8 mouse cellular contexts compared by ENCODE assay signal in genomic region chr1:71653400-71654159, GRCm38 (mm10). TPM values are rescaled to one million over a fixed set of nuclear protein-coding genes. Genes with fewer than 3 reads are reported as not detected.
DNase-seq lines count a peak whose midpoint lies in the region; TF ChIP-seq lines count a peak whose summit lies in the region.

No protein-coding gene starts in this region.

- peak; percentile 23 for DNase-seq in adrenal gland, adult 2 months
- no peak for DNase-seq in adrenal gland, postnatal 36 days
- DNase-seq in adrenal gland, postnatal 25 days, result peak; percentile 7
- peak in 1 of 2 experiments; percentile 44 for DNase-seq in heart, adult 2 months
- peak; percentile 45 for DNase-seq in kidney, postnatal 10 days
- DNase-seq in thymus, postnatal 25 days, result peak; percentile 4
- DNase-seq in cerebellum, adult 2 months, result no peak

- WGBS in heart, adult 2 months, result 2% methylated on average over 24 of the region's 24 CpGs
- under 1% methylated on average over 24 of the region's 24 CpGs for WGBS in cerebellum, adult 2 months

- TF ChIP-seq POLR2A in heart, adult 2 months (IDR thresholded peaks at IDR 0.05; ENCODE audit: insufficient read depth, low read depth, low read length), result no peak
- no peak for TF ChIP-seq POLR2A in cerebellum, adult 2 months (IDR thresholded peaks at IDR 0.05; ENCODE audit: borderline replicate concordance, insufficient read depth, low read length)

- TF ChIP-seq CTCF in heart, adult 2 months (IDR thresholded peaks at IDR 0.05), result no peak
- TF ChIP-seq CTCF in cerebellum, adult 2 months (IDR thresholded peaks at IDR 0.05; ENCODE audit: borderline replicate concordance, insufficient read depth, low read depth, low read length), result no peak

- peak overlapping the region; percentile 50 for H3K9ac ChIP-seq in heart, adult 2 months (ENCODE audit: low read depth, low read length)

- peaks cover 2% of the 10 kb centered on the region for H3K4me1 ChIP-seq in heart, adult 2 months (ENCODE audit: control insufficient read depth, insufficient read depth, low read length)
- peaks cover 17% of the 10 kb centered on the region for H3K4me1 ChIP-seq in megakaryocyte, embryonic 14.5 days
- no peaks in the 10 kb centered on the region for H3K4me1 ChIP-seq in cerebellum, adult 2 months (ENCODE audit: control insufficient read depth, insufficient read depth, low read length)

- no peaks in the 10 kb centered on the region for H3K36me3 ChIP-seq in heart, adult 2 months (ENCODE audit: control insufficient read depth, insufficient read depth, low read length)
- no peaks in the 10 kb centered on the region for H3K36me3 ChIP-seq in megakaryocyte, embryonic 14.5 days (replicated peaks; ENCODE audit: low read length)

- H3K9me3 ChIP-seq in megakaryocyte, embryonic 14.5 days, result no peaks in the 10 kb centered on the region

- H3K79me2 ChIP-seq in heart, adult 2 months (replicated peaks; ENCODE audit: control insufficient read depth, insufficient read depth, low read length), result no peaks in the 10 kb centered on the region

- peak overlapping the region; percentile 71 for H3K27ac ChIP-seq in heart, adult 2 months
- H3K27ac ChIP-seq in cerebellum, adult 2 months (ENCODE audit: insufficient read depth, low read length), result no peak overlapping the region

- H3K4me3 ChIP-seq in heart, adult 2 months, result peak overlapping the region; percentile 61
- H3K4me3 ChIP-seq in megakaryocyte, embryonic 14.5 days (replicated peaks), result peak overlapping the region; percentile 91
- H3K4me3 ChIP-seq in cerebellum, adult 2 months (replicated peaks; ENCODE audit: insufficient read depth, low read depth, low read length), result no peak overlapping the region

- TF ChIP-seq EP300 in heart, adult 2 months (IDR thresholded peaks at IDR 0.05; ENCODE audit: insufficient read depth, low read depth, low read length), result no peak

- H3K27me3 ChIP-seq in heart, adult 2 months (ENCODE audit: control insufficient read depth, insufficient read depth, low read length), result no peaks in the 10 kb centered on the region
- peaks cover 33% of the 10 kb centered on the region for H3K27me3 ChIP-seq in megakaryocyte, embryonic 14.5 days (replicated peaks)
- H3K27me3 ChIP-seq in cerebellum, adult 2 months (ENCODE audit: control insufficient read depth, insufficient read depth, low read length), result no peaks in the 10 kb centered on the region

- intact Hi-C loops in heart, adult 2 months (cut with DNase I), result no loop called here

RNA-seq across cellular contexts. Expression of gene Fn1, which starts 0.6 kb away (rescaled TPM):
- total RNA-seq in adrenal gland, adult 2 months (2021), result 10 to 100 TPM; 45.0 to 50.5 TPM
- 32.5 and 44.7 TPM in 2 replicates for polyA plus RNA-seq in adrenal gland, adult 2 months (2012; rRNA removed)
- total RNA-seq in adrenal gland, postnatal 36 days (2021), result 100 to 1,000 TPM in 1 of 2 experiments, 10 to 100 TPM in 1; 55.8 to 113 TPM
- 26.8 and 42.6 TPM in 2 replicates for total RNA-seq in adrenal gland, postnatal 25 days (2021)
- total RNA-seq in heart, adult 2 months (2021), result 10 to 100 TPM; 58.2 to 95.9 TPM
- 40.5 and 50.6 TPM in 2 replicates for polyA plus RNA-seq in heart, adult 2 months (2012; rRNA removed)
- 5.3 TPM in 1 of 2 replicates, not detected in the other for polyA plus RNA-seq in megakaryocyte, embryonic 14.5 days (2012; ENCODE audit: insufficient read depth, low replicate concordance)
- 25.5 and 27.7 TPM in 2 replicates for polyA plus RNA-seq in cerebellum, adult 2 months (2012; rRNA removed)

Comparison
In these comparisons a context has a peak if more than half of its experiments do, and no peak if none do; other contexts are left out.
1. DNase-seq: peak in adrenal gland, adult 2 months (single experiment), adrenal gland, postnatal 25 days (single experiment), kidney, postnatal 10 days (single experiment) and thymus, postnatal 25 days (single experiment); none in adrenal gland, postnatal 36 days (0 of 2) and cerebellum, adult 2 months (0 of 2).